Mouse (Mus musculus): Measurements from ENCODE around the gene Olfr1357. TPM values are rescaled to one million over a fixed set of nuclear protein-coding genes. Genes with fewer than 3 reads are reported as not detected.
"Not testable (repeated sequence)": the region's sequence is repeated elsewhere in the genome, so short reads cannot be mapped to it uniquely, and the experiment has no call there.

Olfr1357 gene
- total RNA-seq (2021), result not detected in 2 replicates
- long read RNA-seq, experiment 1, result 0 reads
- long read RNA-seq, experiment 2, result 0 reads

DNA sequence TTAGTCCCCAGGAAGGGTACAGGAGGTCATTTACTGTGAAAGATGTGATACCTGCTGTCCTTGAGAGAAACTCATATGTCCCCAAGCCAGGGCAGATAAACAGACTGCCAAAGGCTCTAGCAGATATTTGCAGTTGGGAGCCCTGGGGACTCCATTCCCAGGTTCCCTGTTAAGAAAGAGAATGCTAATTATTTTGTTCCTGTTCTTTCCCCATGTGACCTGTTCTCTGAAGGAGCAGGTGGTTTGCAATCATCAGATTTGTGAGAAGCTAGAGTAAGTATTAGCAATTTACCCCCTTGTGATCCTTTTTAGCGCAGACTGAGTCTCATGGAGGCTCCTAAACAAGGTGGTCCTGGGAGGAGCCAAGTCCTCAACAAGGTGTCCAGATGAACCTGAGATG, at the start of gene Olfr1357:
Olfr1357 (minus strand) TSS at position 101 of the 400 bp plus-strand sequence.
- DNase-seq, result no peak

DNA sequence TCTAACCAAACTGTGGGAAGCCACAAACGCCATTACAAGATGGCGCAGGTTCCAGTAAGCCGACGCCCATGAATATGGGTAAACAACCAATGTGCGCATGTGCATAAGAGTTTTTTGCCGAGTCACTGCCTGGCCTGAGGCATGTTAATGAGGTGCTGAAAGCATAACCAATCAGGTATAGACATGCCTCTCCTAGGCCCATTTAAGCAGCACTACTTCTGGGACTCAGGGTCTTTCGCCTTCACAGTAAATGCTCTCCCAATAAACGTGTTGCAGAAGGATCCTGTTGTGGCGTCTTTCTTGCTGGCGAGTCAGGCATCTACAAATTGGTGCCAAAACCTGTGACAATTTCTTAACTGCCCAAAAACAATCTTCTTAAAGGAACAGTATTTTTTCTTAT, 48.8 kb upstream of the Olfr1357 start:
- not testable (repeated sequence) for DNase-seq

DNA sequence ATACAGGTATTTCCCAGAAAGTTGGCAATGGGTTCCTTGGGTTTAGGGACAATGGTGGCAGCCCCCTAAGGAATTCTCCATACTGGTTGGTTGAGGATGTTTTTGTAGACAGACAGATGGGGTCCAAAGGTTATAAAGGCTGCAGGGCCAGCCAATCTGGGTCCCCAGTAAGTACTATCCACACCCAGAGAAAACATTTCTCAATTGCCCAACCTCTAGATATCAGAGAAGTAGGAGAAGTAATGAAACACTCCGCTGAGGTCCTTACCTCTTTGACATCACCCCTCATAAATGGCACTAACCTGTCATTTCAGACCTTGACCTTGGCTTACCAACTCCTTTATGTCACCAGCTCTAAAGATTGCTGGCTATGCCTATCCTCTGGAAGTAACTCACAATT, 46.7 kb upstream of the Olfr1357 start:
- DNase-seq, result no peak

DNA sequence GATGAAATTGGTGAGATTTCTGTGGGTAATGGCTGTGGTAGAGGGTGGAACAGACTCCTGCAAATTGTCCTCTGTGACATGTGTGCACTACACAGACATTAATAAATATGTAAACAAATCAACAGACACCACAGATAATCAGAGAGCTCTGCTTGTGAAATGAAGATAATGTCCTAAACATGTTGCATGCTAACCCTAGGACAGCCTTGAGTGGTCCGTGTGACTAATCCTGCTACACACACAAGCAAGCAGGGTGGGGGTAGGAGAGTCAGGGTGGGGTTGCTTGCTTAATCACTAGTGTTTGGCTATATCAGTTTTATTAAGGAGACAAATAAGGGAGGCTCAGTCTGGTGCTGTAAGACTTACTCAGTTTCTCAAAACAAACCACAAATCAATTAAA, 43.3 kb upstream of the Olfr1357 start:
- DNase-seq, result no peak

DNA sequence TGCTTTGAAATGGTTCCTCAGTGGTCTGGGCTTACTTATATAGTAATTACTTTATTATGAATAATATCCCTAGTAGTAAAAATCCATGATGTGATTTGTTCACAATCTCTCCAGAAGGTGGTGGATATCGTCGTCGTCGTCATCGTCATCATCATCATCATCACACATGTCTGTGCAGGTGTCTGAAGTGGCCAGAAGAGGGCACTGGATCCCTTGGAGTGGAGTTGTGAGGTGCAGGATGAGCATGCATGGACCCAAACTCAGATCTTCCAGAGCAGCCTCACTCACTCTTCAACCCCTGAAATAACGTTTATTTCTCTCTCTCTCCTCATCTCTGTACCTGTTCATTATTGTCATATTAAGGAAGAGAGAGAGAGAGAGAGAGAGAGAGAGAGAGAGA, 14.4 kb upstream of the Olfr1357 start:
- peak; percentile 38 for DNase-seq

DNA sequence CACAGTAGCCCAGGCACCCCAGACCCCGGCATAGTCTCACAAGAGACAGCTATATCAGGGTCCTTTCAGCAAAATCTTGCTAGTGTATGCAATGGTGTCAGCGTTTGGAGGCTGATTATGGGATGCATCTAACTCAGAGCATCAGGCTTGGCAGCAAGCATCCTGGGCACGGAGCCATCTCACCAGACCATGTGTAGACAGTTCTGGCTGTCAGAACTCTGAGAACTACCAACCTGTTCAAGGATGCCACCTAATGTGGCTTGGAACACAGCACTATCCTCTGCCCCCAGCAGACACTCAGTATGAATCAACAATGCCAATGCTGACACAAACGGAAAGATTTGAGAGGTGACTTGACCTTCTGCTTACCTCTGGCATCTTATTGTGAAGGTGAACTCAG, 12.3 kb upstream of the Olfr1357 start:
- no peak for DNase-seq

DNA sequence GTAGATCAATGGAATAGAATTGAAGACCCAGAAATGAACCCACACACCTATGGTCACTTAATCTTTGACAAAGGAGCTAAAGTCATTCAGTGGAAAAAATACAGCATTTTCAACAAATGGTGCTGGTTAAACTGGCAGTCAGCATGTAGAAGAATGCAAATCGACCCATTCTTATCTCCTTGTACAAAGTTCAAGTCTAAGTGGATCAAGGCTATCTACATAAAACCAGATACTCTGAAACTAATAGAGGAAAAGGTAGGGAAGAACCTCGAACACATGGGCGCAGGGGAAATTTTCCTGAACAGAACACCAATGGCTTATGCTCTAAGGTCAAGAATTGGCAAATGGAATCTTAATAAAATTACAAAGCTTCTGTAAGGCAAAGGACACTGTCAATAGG, 5.3 kb upstream of the Olfr1357 start:
- DNase-seq, result not testable (repeated sequence)

DNA sequence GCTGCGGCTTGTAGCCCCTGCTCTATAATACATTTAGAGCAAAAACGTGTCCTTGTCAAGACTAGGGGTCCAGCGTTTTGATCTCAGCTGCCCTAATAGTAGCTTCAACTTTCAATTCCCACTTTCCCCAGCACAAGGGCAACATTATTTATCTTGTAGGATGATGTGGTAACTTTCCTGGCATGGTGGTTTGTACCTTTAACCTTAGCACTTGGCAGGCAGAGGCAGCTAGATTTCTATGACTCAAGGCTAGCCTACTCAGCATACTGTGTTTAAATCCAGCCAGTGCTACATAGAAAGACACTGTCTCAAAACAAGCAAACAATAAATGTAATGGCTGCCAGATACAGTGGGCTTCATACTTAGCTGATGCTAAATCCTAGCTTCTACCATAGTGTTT, 10.3 kb downstream of the Olfr1357 start:
- DNase-seq, result peak; percentile 17

DNA sequence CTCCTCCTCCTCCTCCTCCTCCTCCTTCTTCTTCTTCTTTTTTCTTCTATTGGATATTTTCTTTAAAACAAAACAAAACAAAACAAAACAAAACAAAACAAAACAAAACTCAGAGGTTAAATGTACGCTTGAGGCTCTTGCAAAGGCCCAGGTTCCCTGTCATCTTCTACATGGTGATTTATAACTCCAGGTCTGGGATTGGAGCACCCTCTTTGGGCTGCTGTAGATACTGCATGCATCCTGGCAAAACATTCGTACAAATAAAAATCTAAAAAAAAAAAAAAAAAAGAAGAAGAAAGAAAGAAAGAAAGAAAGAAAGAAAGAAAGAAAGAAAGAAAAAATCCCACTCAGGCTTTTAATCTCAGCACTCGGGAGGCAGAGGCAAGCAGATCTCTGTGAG, 12.8 kb downstream of the Olfr1357 start:
- DNase-seq, result peak; percentile 50

DNA sequence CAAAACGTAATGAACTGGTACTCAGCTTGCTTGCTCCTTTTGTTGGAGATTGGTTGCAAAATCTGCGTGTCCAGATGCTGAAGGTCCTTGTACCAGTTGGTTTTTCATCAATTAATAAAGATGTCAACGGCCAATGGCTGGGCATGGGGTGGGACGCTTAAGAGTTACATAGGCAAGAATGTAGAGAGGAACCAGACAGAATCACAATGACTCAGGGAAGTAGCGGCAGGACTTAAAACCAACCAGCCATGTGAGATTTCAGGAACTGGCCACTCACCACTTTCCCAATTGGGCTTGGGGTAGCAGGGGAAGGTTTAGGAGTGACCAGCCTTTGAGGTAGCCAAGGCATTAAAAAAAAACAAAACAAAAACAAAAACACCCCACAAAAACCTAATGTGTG, 18.0 kb downstream of the Olfr1357 start:
- DNase-seq, result no peak

DNA sequence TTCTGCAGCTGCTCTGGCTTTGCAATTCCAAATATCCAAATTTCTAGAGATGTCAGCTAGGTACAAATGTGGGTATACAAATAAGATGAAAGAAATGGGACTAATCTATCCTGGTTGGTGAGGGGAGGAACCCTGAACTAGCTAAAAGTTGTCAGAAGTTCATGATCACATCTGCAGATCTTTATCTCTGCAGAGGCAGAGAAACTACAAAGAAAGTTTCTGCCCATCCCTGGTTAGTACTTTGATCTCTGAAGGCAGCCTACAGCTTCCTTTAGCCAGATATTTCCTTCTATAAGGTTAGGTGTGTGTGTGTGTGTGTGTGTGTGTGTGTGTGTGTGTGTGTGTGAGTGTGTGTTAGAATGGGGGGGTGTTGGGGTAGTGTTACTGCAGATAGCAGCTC, 23.3 kb downstream of the Olfr1357 start:
- DNase-seq, result no peak

DNA sequence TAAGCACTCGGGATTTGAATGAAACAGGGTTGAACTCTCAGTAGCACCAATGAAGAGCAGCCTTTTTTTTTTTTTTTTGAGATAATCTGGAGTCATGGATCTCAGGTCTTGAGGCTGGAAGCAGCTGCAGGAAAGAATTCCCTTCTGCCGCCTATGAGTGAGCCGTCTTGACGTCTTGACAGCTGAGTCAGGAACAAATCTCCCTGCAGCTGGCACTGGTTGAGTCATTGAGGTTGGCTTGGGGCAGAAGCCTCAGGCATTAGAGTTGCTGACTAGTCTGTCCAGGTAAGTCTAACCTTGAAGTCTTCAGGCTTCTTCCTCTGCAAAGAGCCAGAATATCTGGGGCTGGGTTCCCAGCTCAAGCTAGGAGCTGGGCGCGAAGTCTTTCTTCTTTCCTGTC, 23.7 kb downstream of the Olfr1357 start:
- DNase-seq, result no peak

DNA sequence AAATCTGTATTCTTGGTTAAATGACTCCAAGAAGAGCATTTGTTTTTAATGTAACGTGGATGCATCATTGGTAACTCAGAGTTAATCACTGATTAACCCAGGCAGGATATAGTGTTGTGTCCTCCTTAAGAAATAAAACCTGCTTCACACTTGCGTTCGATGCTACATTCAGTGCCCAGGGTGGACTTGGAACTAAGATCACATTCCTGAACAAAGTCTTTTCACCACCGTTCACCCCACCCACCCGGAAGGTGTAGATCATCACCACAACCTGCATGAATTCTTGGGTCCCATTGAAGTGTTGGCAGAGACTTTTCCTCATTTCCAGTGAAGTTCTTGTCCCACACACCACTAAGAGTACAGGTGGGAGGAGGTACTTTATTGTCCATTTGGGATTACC, 24.1 kb downstream of the Olfr1357 start:
- DNase-seq, result no peak

DNA sequence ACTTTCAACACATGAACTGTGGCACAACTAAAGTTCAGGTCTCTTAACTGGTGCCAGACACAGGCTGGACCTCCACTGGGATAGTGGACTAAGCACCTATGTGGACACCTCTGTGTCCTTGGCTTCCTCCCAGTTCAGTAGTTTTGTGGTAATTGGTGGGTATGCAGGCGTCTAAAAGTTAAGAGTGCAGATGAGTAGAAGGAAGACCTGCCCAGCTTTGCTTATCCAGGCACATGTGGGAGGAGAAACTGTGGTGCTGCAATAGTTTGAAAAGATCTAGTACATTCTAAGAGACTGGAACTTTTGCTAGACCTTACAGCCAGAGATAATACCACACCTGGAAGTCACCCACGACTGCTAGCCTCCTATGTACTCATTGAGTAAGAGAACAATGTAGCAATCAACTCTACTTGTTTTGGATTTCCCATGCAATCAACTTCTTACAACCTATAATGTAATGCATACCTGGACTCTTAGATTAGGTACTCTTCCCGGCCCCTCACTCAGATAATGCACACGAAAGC, 25.0 kb downstream of the Olfr1357 start:
- DNase-seq, result no peak

DNA sequence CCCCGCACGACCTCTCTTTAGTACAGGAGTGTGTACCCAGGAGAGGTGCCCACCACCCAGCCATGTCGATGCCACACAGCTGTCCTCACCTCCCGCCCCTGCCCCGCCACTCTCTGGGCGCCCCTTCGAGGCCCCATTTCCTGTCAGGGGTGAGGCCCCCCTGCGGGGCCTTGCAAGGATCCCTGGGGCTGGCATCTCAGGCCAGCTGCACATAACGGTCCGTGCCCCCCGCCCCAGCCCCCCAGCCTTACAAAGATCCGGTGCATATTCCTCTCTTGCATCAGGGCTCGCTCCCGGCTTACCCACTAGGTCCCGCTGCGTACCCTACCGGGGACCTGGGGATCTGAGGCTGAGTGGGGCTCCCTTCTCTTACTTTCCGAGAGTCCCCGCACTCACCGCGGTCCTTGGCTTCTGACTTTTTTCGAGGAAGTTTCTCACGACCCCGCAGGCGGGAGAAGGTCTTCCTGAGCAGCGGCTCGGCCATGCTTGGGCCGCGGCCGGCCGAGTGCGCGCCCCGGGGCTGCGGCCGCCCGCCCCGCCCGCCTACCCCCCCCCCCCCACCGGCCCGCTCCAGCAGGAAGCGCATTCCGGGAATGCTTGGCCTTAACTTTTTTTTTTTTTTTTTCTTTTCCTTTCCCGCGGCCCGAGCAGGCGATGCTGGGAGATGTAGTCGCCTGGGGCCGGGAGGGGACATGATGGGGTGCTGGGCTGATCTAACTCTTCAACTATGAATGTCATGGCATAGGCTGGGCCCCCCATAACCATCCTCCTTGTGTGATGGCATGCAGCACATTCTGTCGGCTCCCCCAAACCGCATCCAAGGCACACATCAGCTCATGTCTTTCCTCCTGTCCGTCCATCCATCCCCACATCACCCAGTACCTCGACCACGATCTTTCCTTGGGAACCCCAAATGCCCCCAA, 26.2 kb downstream of the Olfr1357 start, which contains the start of gene Syde1:
Syde1 (minus strand) TSS at position 559 of the 923 bp plus-strand sequence.
- DNase-seq, result peak; percentile 72

DNA sequence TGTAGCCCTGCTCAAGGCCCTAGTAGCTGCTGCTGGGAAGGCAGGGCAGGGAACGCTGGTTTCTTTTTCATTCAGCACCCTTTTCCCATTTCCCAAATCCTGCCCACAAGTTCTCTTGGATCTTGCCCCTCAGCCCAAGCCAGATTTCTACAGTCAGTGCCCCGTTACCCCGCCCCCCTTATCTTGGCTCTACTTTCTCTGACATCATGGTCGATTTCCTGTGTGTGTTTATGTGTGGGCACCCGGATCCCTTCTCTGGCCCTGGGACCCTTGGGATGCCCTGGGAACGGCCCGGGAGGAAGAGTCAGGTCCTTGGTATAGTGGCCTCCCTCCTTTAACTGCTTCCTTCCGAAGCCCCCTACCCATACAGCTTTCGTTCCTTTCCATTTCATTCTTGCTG, 27.1 kb downstream of the Olfr1357 start:
- peak; percentile 66 for DNase-seq

DNA sequence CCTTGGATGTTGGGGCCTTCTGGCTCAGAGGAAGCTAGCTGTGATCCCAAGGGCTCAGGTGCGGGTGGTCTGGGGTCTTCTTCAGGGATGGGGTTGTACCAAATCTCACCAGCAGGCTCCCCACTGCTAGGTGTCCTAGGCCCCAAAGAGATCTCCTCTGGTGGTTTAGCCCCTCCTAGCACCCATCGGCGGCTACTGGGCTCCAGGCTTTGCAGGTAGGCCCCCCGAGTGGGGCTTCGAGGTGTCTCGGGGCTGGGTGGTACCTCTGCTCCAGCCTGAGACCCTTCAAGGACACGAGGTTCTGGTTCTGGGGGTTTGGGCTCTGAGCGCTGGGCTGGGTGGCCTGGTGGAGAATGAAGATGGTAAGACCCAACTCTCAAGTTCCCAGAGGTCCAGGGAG, 28.0 kb downstream of the Olfr1357 start:
- DNase-seq, result no peak

DNA sequence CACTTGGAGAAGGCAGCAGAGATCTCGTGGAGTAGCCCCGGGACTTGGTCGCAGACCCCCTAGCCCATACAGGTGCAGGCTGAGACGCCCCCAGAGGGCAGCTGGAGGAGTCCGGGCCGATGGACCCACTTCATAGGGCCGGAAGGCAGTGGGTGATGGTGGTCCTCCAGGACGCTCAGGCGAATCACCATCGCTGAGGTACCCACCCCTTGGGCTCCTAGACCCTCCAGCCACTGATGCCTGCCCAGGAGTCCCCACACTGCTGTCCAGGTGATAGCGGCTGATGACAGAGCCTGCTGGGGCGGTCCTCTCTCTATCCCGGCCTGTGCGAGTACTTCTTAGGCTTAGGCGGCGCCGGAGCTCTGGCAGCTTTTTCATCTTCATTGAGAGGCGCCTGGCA, 28.6 kb downstream of the Olfr1357 start:
- no peak for DNase-seq

DNA sequence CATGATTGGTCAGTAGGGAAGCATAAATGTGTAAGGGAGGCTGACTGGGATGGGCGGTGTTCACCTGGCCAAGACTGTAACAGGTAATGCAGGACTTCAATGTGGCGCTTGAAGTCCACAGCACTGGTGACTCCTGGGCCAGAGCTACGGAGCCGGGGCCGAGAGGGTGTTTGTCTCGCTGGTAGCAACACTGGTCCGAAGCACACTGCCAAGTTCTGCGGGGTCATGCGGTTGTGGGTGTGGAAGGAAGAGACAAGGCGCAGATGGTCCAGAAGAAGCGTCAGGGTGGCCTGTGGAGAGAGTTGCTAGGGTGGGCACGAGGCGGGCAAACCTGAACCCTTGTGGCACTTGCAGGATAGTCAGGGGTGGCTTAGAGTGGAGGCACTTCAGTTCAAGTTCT, 31.8 kb downstream of the Olfr1357 start:
- DNase-seq, result no peak

DNA sequence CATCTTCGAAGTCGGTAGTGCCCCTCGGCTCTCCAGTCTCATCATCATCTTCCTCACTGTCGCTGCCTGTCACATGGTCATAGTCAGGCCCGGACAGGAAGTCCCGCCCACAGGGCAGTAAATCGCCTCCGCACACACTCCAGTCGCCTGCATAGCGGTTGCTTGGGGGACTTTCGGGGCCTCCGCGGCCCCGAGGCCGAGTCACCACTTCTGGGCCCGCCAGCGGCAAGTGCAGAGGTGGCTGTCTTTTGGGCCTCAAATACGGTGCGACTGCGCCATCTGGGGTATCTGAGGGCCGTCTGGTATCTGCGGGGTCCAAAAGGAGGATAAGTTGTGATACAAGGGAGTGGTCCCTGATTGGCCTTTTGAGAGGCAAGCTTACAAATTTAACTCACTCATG, 32.3 kb downstream of the Olfr1357 start:
- no peak for DNase-seq

DNA sequence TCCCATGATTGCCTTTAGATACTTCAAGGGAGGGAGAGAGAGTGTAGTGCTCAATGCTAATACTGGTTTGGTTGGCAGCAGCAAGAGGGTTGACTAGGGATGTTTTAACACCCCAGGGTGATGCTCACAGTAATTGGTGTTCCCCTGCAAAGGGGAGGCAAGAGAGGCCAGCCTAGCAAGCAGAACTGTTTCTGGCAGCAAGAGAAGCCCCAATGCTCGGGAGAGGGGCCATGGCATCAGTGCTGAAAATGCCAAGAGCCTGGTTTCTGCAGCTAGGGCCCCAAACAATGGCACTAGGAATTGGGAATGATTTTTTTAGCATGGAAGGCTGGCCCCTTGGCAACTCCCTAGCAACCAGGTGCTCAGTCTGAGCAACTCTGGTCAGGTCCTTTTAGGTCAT, 32.9 kb downstream of the Olfr1357 start:
- no peak for DNase-seq

DNA sequence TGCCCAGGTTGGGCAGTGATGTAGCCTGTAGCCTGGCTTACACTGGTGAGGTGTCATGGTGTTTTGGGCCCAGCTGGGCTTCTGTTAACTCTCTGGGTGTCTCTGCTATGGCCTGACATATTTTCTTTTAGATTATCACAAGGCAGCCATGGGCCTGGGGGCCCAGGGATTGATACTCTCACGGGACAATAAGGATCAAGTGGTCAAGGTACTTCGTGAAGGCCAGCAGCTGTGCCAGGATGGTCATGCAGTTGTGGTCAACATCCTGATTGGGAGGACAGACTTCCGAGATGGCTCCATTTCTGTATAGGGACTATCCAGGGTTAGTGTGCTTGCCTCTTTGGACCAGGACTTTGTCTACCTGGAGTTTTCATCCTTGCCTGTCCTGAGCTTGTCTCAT, 33.9 kb downstream of the Olfr1357 start:
- DNase-seq, result no peak

DNA sequence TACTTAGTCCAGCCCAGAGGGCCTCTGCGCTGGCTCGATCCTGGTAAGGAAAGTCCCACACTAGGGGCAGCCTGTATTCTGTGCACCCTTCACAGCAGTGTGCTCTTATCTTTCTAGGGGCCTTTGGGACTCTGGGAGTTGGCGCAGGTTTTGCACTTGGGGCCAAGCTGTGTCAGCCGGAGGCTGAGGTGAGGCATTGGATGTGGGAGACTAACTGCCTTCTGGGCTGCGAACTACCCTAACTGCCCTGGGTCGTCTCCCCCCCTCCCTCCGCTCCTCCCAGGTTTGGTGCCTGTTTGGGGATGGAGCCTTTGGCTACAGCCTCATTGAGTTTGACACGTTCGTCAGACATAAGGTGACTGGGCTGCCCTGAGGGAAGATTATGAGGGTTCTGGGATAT, 34.5 kb downstream of the Olfr1357 start:
- DNase-seq, result no peak

DNA sequence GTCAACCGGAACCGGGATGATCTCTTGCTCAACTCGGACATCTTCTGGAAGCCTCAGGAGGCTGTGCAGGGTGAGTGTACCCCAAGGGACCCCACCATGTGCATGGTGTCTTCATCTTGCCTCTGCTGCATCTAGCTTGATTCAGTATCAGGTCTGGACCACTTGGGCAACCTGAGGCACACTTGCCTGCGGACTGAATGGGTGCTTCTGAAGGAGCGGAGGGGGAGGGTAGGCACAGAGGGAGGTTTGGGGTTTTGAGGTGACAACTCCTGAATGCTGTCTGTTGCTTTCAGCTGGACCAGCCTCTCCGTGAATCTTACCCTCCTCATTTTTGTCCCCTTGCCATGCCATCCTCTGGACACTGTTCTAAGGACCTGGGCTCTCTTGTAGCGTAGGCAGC, 36.8 kb downstream of the Olfr1357 start:
- no peak for DNase-seq
